Mouse (Mus musculus): ENCODE results near the gene Ccdc9b. TPM values are rescaled to one million over a fixed set of nuclear protein-coding genes. Genes with fewer than 3 reads are reported as not detected.
A peak's percentile ranks its signal among the peaks of the same experiment; 100 is the strongest.

Ccdc9b gene
- polyA plus RNA-seq, 2 experiments = 0.04 to 0.39 TPM

- Histone ChIP-seq H3K9ac (replicated peaks) (no peak overlapping the region), H3K4me3 (ENCODE audit: insufficient read depth in 1 of 2, low read depth in 2 of 2, low read length in 2 of 2) (no peak overlapping the region), H3K27me3 (ENCODE audit: control insufficient read depth, insufficient read depth, low read length) (no peaks in the 10 kb centered on the region), H3K9me3 (ENCODE audit: control insufficient read depth, low read length) (no peaks in the 10 kb centered on the region), H3K4me1 (replicated peaks; ENCODE audit: control insufficient read depth in 2 of 2, insufficient read depth in 2 of 2, low read length in 1 of 2) (peaks cover 16 to 18% of the 10 kb centered on the region in 2 experiments), H3K4me2 (ENCODE audit: low read depth) (no peak overlapping the region), H3K27ac (no peak overlapping the region), H3K36me3 (replicated peaks; ENCODE audit: control insufficient read depth, insufficient read depth, low read depth) (no peaks in the 10 kb centered on the region)
- ATAC-seq (ENCODE audit: insufficient read depth) = no peak
- no peak for DNase-seq (ENCODE audit: low read depth in 3 of 3, low spot score in 3 of 3)
- WGBS (ENCODE audit: insufficient replicate concordance) = 34% methylated on average over 4 of the region's 4 CpGs
- TF ChIP-seq EP300 (IDR thresholded peaks at IDR 0.05; ENCODE audit: low read depth) (no peak), CTCF (IDR thresholded peaks at IDR 0.05; ENCODE audit: low read depth) (no peak)
Measured at GRCm38 (mm10) chr2:118756103-118756502, 6.4 kb downstream of the Ccdc9b start.

- DNase-seq (ENCODE audit: low read depth in 3 of 3, low spot score in 3 of 3) (no peak), ATAC-seq (ENCODE audit: insufficient read depth) (no peak)
- no peak overlapping the region for H3K9ac ChIP-seq (replicated peaks)
- H3K27ac ChIP-seq = no peak overlapping the region
- H3K4me2 ChIP-seq (ENCODE audit: low read depth) = no peak overlapping the region
- no peak for TF ChIP-seq EP300 (IDR thresholded peaks at IDR 0.05; ENCODE audit: low read depth)
- no peak for TF ChIP-seq CTCF (IDR thresholded peaks at IDR 0.05; ENCODE audit: low read depth)
- H3K36me3 ChIP-seq (replicated peaks; ENCODE audit: control insufficient read depth, insufficient read depth, low read depth) = no peaks in the 10 kb centered on the region
- no peak overlapping the region for H3K4me3 ChIP-seq (ENCODE audit: insufficient read depth in 1 of 2, low read depth in 2 of 2, low read length in 2 of 2)
- no peaks in the 10 kb centered on the region for H3K27me3 ChIP-seq (ENCODE audit: control insufficient read depth, insufficient read depth, low read length)
- 62% methylated on average over 6 of the region's 6 CpGs for WGBS (ENCODE audit: insufficient replicate concordance)
- H3K4me1 ChIP-seq (replicated peaks; ENCODE audit: control insufficient read depth in 2 of 2, insufficient read depth in 2 of 2, low read length in 1 of 2) = peaks cover 16 to 18% of the 10 kb centered on the region in 2 experiments
- H3K9me3 ChIP-seq (ENCODE audit: control insufficient read depth, low read length) = no peaks in the 10 kb centered on the region
Measured at GRCm38 (mm10) chr2:118755407-118755806, 7.1 kb downstream of the Ccdc9b start.

GRCm38 (mm10) chr2:118754143-118754542 is 8.3 kb downstream of the Ccdc9b start:
- Histone ChIP-seq H3K4me3 (ENCODE audit: insufficient read depth in 1 of 2, low read depth in 2 of 2, low read length in 2 of 2) (no peak overlapping the region), H3K27me3 (ENCODE audit: control insufficient read depth, insufficient read depth, low read length) (no peaks in the 10 kb centered on the region), H3K36me3 (replicated peaks; ENCODE audit: control insufficient read depth, insufficient read depth, low read depth) (no peaks in the 10 kb centered on the region), H3K4me1 (replicated peaks; ENCODE audit: control insufficient read depth in 2 of 2, insufficient read depth in 2 of 2, low read length in 1 of 2) (peaks cover 16 to 18% of the 10 kb centered on the region in 2 experiments), H3K9ac (replicated peaks) (no peak overlapping the region), H3K27ac (no peak overlapping the region), H3K9me3 (ENCODE audit: control insufficient read depth, low read length) (no peaks in the 10 kb centered on the region), H3K4me2 (ENCODE audit: low read depth) (no peak overlapping the region)
- 74% methylated on average over 5 of the region's 5 CpGs for WGBS (ENCODE audit: insufficient replicate concordance)
- DNase-seq (ENCODE audit: low read depth in 3 of 3, low spot score in 3 of 3) = no peak
- TF ChIP-seq EP300 (IDR thresholded peaks at IDR 0.05; ENCODE audit: low read depth) (no peak), CTCF (IDR thresholded peaks at IDR 0.05; ENCODE audit: low read depth) (no peak)
- ATAC-seq (ENCODE audit: insufficient read depth) = no peak

- TF ChIP-seq EP300 (IDR thresholded peaks at IDR 0.05; ENCODE audit: low read depth) = 0 out of 2 replicates have a peak, but pooled peaks have one; percentile 20
- TF ChIP-seq CTCF (IDR thresholded peaks at IDR 0.05; ENCODE audit: low read depth) = no peak
- peak; percentile 87 for ATAC-seq (ENCODE audit: insufficient read depth)
- Histone ChIP-seq H3K4me2 (ENCODE audit: low read depth) (peak overlapping the region; percentile 31), H3K4me3 (ENCODE audit: insufficient read depth in 1 of 2, low read depth in 2 of 2, low read length in 2 of 2) (no peak overlapping the region), H3K27ac (peak overlapping the region; percentile 60), H3K9ac (replicated peaks) (no peak overlapping the region; the same call in 1 of the 2 replicates), H3K4me1 (replicated peaks; ENCODE audit: control insufficient read depth in 2 of 2, insufficient read depth in 2 of 2, low read length in 1 of 2) (peaks cover 16 to 23% of the 10 kb centered on the region in 2 experiments), H3K27me3 (ENCODE audit: control insufficient read depth, insufficient read depth, low read length) (no peaks in the 10 kb centered on the region), H3K36me3 (replicated peaks; ENCODE audit: control insufficient read depth, insufficient read depth, low read depth) (no peaks in the 10 kb centered on the region), H3K9me3 (ENCODE audit: control insufficient read depth, low read length) (no peaks in the 10 kb centered on the region)
- 27% methylated on average over 4 of the region's 4 CpGs for WGBS (ENCODE audit: insufficient replicate concordance)
- peak in 1 of 3 experiments; percentile 42 for DNase-seq (ENCODE audit: low read depth in 3 of 3, low spot score in 3 of 3)
Measured at GRCm38 (mm10) chr2:118752792-118753108, 9.7 kb downstream of the Ccdc9b start.

- Histone ChIP-seq H3K36me3 (replicated peaks; ENCODE audit: control insufficient read depth, insufficient read depth, low read depth) (no peaks in the 10 kb centered on the region), H3K27me3 (ENCODE audit: control insufficient read depth, insufficient read depth, low read length) (no peaks in the 10 kb centered on the region), H3K4me2 (ENCODE audit: low read depth) (peak overlapping the region; percentile 31), H3K9me3 (ENCODE audit: control insufficient read depth, low read length) (no peaks in the 10 kb centered on the region), H3K9ac (replicated peaks) (peak overlapping the region; percentile 2), H3K27ac (peak overlapping the region; percentile 60), H3K4me1 (replicated peaks; ENCODE audit: control insufficient read depth in 2 of 2, insufficient read depth in 2 of 2, low read length in 1 of 2) (peaks cover 16 to 29% of the 10 kb centered on the region in 2 experiments), H3K4me3 (ENCODE audit: insufficient read depth in 1 of 2, low read depth in 2 of 2, low read length in 2 of 2) (no peak overlapping the region)
- TF ChIP-seq EP300 (IDR thresholded peaks at IDR 0.05; ENCODE audit: low read depth) = no peak
- TF ChIP-seq CTCF (IDR thresholded peaks at IDR 0.05; ENCODE audit: low read depth) = no peak
- DNase-seq (ENCODE audit: low read depth in 3 of 3, low spot score in 3 of 3) = peak in 1 of 3 experiments; percentile 45
- peak; percentile 60 for ATAC-seq (ENCODE audit: insufficient read depth)
- WGBS (ENCODE audit: insufficient replicate concordance) = 56% methylated on average over 16 of the region's 16 CpGs
Measured at GRCm38 (mm10) chr2:118751896-118752791, 10.3 kb downstream of the Ccdc9b start.

Measured in liver, embryonic 14.5 days (tissue).